ENCODE assay signal across 22 mouse cellular contexts in the genomic region with DNA sequence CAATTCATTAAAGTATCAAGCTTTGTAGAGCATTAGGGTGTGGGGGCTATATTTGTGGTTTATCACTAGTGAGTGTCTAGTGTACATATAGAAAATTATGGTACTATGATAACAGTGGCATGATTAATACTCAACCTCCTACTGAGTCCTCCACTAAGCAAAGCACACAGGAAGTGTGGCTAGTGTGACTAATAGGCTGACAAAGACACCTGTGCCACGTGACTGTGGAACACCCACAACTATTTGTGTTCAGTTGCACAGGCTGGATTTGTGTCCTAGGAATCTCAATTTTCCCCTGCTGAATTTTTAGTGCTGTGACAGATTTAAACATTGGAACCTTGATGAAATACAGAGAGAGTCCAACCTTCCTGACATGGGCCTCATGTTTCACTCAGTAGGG.
DNase-seq lines count a peak whose midpoint lies in the region; ATAC-seq and TF ChIP-seq lines count a peak whose summit lies in the region.
"Had no signal": no experiment of that assay in that cellular context is flagged by ENCODE, and none has a peak within 500 bp of the region (broad histone marks: within the 10 kb centered on the region; RNA-seq: fewer than 3 reads in every experiment).

No protein-coding gene starts in this region.

- no peaks in the 10 kb centered on the region for H3K79me2 ChIP-seq in C2C12 (ENCODE audit: control insufficient read depth, insufficient read depth)

- no peak overlapping the region for H3K9ac ChIP-seq in kidney, postnatal 0 days (ENCODE audit: low read depth, low read length)
- H3K9ac ChIP-seq in stomach, postnatal 0 days (ENCODE audit: low read length): no peak overlapping the region
- H3K9ac ChIP-seq: embryonic facial prominence, embryonic 12.5 days; forebrain, embryonic 12.5 days; heart, embryonic 12.5 days had no signal

- H3K27ac ChIP-seq in kidney, postnatal 0 days: no peak overlapping the region
- H3K27ac ChIP-seq in bone marrow macrophage, adult 2 months (ENCODE audit: insufficient read depth, low read depth, low read length): peak overlapping the region; percentile 35; the same call in 1 of the 2 replicates
- no peak overlapping the region for H3K27ac ChIP-seq in stomach, postnatal 0 days (replicated peaks)
- H3K27ac ChIP-seq: embryonic facial prominence, embryonic 12.5 days; forebrain, embryonic 12.5 days had no signal

- ATAC-seq in kidney, postnatal 0 days (replicated peaks; ENCODE audit: low FRiP score, low read depth): no peak
- ATAC-seq in stomach, postnatal 0 days (ENCODE audit: low FRiP score, low TSS enrichment): peak; percentile 61; the same call in 1 of the 2 replicates
- ATAC-seq: forebrain, embryonic 16.5 days; hindbrain, embryonic 16.5 days; inflammation-experienced regulatory T-cells, adult 6 months had no signal

- H3K4me2 ChIP-seq in kidney, postnatal 0 days (ENCODE audit: low read length): no peak overlapping the region
- no peak overlapping the region for H3K4me2 ChIP-seq in stomach, postnatal 0 days (replicated peaks; ENCODE audit: low read depth)
- H3K4me2 ChIP-seq: embryonic facial prominence, embryonic 12.5 days; forebrain, embryonic 12.5 days; heart, embryonic 12.5 days had no signal

- H3K4me1 ChIP-seq in kidney, postnatal 0 days (replicated peaks; ENCODE audit: insufficient read depth, low read length): no peaks in the 10 kb centered on the region
- H3K4me1 ChIP-seq in bone marrow macrophage, adult 2 months (ENCODE audit: control insufficient read depth, insufficient read depth, low read length): peaks cover 56% of the 10 kb centered on the region
- no peaks in the 10 kb centered on the region for H3K4me1 ChIP-seq in stomach, postnatal 0 days (replicated peaks; ENCODE audit: control insufficient read depth, insufficient read depth)

- TF ChIP-seq POLR2A in bone marrow macrophage, adult 2 months (IDR thresholded peaks at IDR 0.05; ENCODE audit: borderline replicate concordance, low read depth, low read length): no peak

- 17% methylated on average over 1 of the region's 1 CpGs for WGBS in kidney, postnatal 0 days
- WGBS in stomach, postnatal 0 days: 26% methylated on average over 1 of the region's 1 CpGs

- H3ac ChIP-seq in C2C12 (ENCODE audit: control insufficient read depth, insufficient read length, low read depth): no peak overlapping the region

- peak; percentile 40 for DNase-seq in kidney, postnatal 0 days (ENCODE audit: low spot score)
- DNase-seq in kidney, adult 11 months: no peak
- no peak for DNase-seq in stomach, postnatal 0 days (ENCODE audit: low spot score)
- DNase-seq in lung, postnatal 4 days: no peak
- DNase-seq in urinary bladder, postnatal 14 days (ENCODE audit: low spot score): no peak
- DNase-seq in left cerebral cortex, adult 18-20 months (ENCODE audit: low spot score in 2 of 2): no peak
- DNase-seq: adrenal gland, adult 8-10 months; adrenal gland, postnatal 36 days; B cell, adult 2 months; cerebellum, adult 11-12 months; cerebellum, adult 9-10 months; cerebellum, postnatal 25 days; gastrocnemius, postnatal 10 days; heart, postnatal 36 days had no signal

- H3K79me3 ChIP-seq in C2C12 (ENCODE audit: low read depth): no peaks in the 10 kb centered on the region

- no peaks in the 10 kb centered on the region for H3K36me3 ChIP-seq in kidney, postnatal 0 days (ENCODE audit: insufficient read depth, low read length)
- H3K36me3 ChIP-seq in C2C12 (ENCODE audit: control insufficient read depth, insufficient read depth): no peaks in the 10 kb centered on the region
- no peaks in the 10 kb centered on the region for H3K36me3 ChIP-seq in stomach, postnatal 0 days (ENCODE audit: control insufficient read depth, insufficient read depth, low read length)
- H3K36me3 ChIP-seq: embryonic facial prominence, embryonic 12.5 days; forebrain, embryonic 12.5 days; heart, embryonic 12.5 days had no signal

- no peaks in the 10 kb centered on the region for H3K9me3 ChIP-seq in kidney, postnatal 0 days (replicated peaks; ENCODE audit: low read length)
- H3K9me3 ChIP-seq in stomach, postnatal 0 days (ENCODE audit: control insufficient read depth, low read length): no peaks in the 10 kb centered on the region
- H3K9me3 ChIP-seq: embryonic facial prominence, embryonic 12.5 days; forebrain, embryonic 12.5 days; heart, embryonic 12.5 days had no signal

- no peaks in the 10 kb centered on the region for H3K27me3 ChIP-seq in kidney, postnatal 0 days (ENCODE audit: insufficient read depth, low read length)
- H3K27me3 ChIP-seq in C2C12 (ENCODE audit: control insufficient read depth, insufficient read depth, insufficient read length): no peaks in the 10 kb centered on the region
- H3K27me3 ChIP-seq in stomach, postnatal 0 days (ENCODE audit: control insufficient read depth, insufficient read depth, low read length): no peaks in the 10 kb centered on the region
- H3K27me3 ChIP-seq: forebrain, embryonic 12.5 days; heart, embryonic 12.5 days had no signal

- no peak overlapping the region for H3K4me3 ChIP-seq in kidney, postnatal 0 days (replicated peaks; ENCODE audit: low read depth, low read length)
- no peak overlapping the region for H3K4me3 ChIP-seq in C2C12 (ENCODE audit: insufficient read depth, poor library complexity, severe bottlenecking)
- no peak overlapping the region for H3K4me3 ChIP-seq in bone marrow macrophage, adult 2 months (ENCODE audit: insufficient read depth, low read length)
- no peak overlapping the region for H3K4me3 ChIP-seq in stomach, postnatal 0 days (ENCODE audit: low read depth, low read length)
- H3K4me3 ChIP-seq: embryonic facial prominence, embryonic 12.5 days; forebrain, embryonic 12.5 days; heart, embryonic 12.5 days had no signal

- TF ChIP-seq CTCF in kidney, postnatal 0 days (IDR thresholded peaks at IDR 0.05; ENCODE audit: low read depth): no peak
- TF ChIP-seq CTCF in C2C12 (IDR thresholded peaks at IDR 0.05; ENCODE audit: control insufficient read depth, insufficient read depth, insufficient read length): no peak
- no peak for TF ChIP-seq CTCF in bone marrow macrophage, adult 2 months (IDR thresholded peaks at IDR 0.05; ENCODE audit: low read depth, low read length)
- TF ChIP-seq CTCF in stomach, postnatal 0 days (IDR thresholded peaks at IDR 0.05; ENCODE audit: low read depth): no peak

- no peak for TF ChIP-seq EP300 in stomach, postnatal 0 days (optimal IDR thresholded peaks at IDR 0.05)

TF ChIP-seq in C2C12, 6 proteins besides CTCF, POLR2A, EP300 and RAD21:
- TF ChIP-seq USF1 (IDR thresholded peaks at IDR 0.05; ENCODE audit: low read depth) (peak; percentile 97), FOSL1 (IDR thresholded peaks at IDR 0.05; ENCODE audit: insufficient read depth, low read length, poor library complexity, severe bottlenecking) (no peak), MYOD1 (IDR thresholded peaks at IDR 0.05; ENCODE audit: control insufficient read depth, insufficient read length, low read depth) (peak; percentile 69), MAX (IDR thresholded peaks at IDR 0.05) (peak; percentile 56)
TF ChIP-seq in C2C12: peak in this region for 3.
